ENCODE assay signal across 10 mouse cellular contexts in genomic region chr6:125312171-125312570, GRCm38 (mm10). TPM values are rescaled to one million over a fixed set of nuclear protein-coding genes. Genes with fewer than 3 reads are reported as not detected.
DNase-seq lines count a peak whose midpoint lies in the region; ATAC-seq and TF ChIP-seq lines count a peak whose summit lies in the region.
"Had no signal": no experiment of that assay in that cellular context is flagged by ENCODE, and none has a peak within 500 bp of the region (broad histone marks: within the 10 kb centered on the region; RNA-seq: fewer than 3 reads in every experiment).

No protein-coding gene starts in this region.

- WGBS in heart, embryonic 12.5 days, result 73% methylated on average over 9 of the region's 9 CpGs
- 86% methylated on average over 9 of the region's 9 CpGs for WGBS in midbrain, embryonic 13.5 days
- 82% methylated on average over 9 of the region's 9 CpGs for WGBS in midbrain, postnatal 0 days
- WGBS in limb, embryonic 13.5 days, result 83% methylated on average over 9 of the region's 9 CpGs
- 81% methylated on average over 9 of the region's 9 CpGs for WGBS in stomach, embryonic 15.5 days

- H3K9ac ChIP-seq in heart, embryonic 12.5 days, result peak overlapping the region; percentile 92
- H3K9ac ChIP-seq in midbrain, embryonic 13.5 days (replicated peaks), result no peak overlapping the region; the same call in 1 of the 2 replicates
- no peak overlapping the region for H3K9ac ChIP-seq in midbrain, postnatal 0 days (replicated peaks; ENCODE audit: low read length, poor library complexity, severe bottlenecking)
- peak overlapping the region; percentile 82 for H3K9ac ChIP-seq in limb, embryonic 13.5 days
- H3K9ac ChIP-seq in stomach, embryonic 15.5 days, result no peak overlapping the region; the same call in 1 of the 2 replicates

- H3K27me3 ChIP-seq in heart, embryonic 12.5 days (replicated peaks), result no peaks in the 10 kb centered on the region
- H3K27me3 ChIP-seq in midbrain, embryonic 13.5 days, result no peaks in the 10 kb centered on the region
- no peaks in the 10 kb centered on the region for H3K27me3 ChIP-seq in midbrain, postnatal 0 days (ENCODE audit: insufficient read depth, low read length)
- H3K27me3 ChIP-seq in limb, embryonic 13.5 days, result no peaks in the 10 kb centered on the region
- no peaks in the 10 kb centered on the region for H3K27me3 ChIP-seq in stomach, embryonic 15.5 days (replicated peaks)

- no peak for DNase-seq in heart, adult 18-20 months
- no peak for DNase-seq in midbrain, postnatal 0 days (ENCODE audit: low spot score)
- DNase-seq in gastrocnemius, adult 8-10 months (ENCODE audit: low spot score in 2 of 2), result no peak

- H3K4me2 ChIP-seq in heart, embryonic 12.5 days, result peak overlapping the region; percentile 81
- H3K4me2 ChIP-seq in midbrain, embryonic 13.5 days (replicated peaks), result peak overlapping the region; percentile 64
- H3K4me2 ChIP-seq in midbrain, postnatal 0 days (ENCODE audit: low read depth, low read length, poor library complexity, severe bottlenecking), result no peak overlapping the region; the same call in 1 of the 2 replicates
- peak overlapping the region; percentile 82 for H3K4me2 ChIP-seq in limb, embryonic 13.5 days (replicated peaks)
- H3K4me2 ChIP-seq in stomach, embryonic 15.5 days, result peak overlapping the region; percentile 81

- peaks cover 39% of the 10 kb centered on the region for H3K36me3 ChIP-seq in heart, embryonic 12.5 days
- peaks cover 2% of the 10 kb centered on the region; the same call in 1 of the 2 replicates for H3K36me3 ChIP-seq in midbrain, embryonic 13.5 days
- no peaks in the 10 kb centered on the region for H3K36me3 ChIP-seq in midbrain, postnatal 0 days (ENCODE audit: insufficient read depth, low read length)
- peaks cover 29% of the 10 kb centered on the region for H3K36me3 ChIP-seq in limb, embryonic 13.5 days
- H3K36me3 ChIP-seq in stomach, embryonic 15.5 days, result peaks cover 16% of the 10 kb centered on the region

- no peaks in the 10 kb centered on the region for H3K9me3 ChIP-seq in heart, embryonic 12.5 days (replicated peaks)
- H3K9me3 ChIP-seq in midbrain, embryonic 13.5 days, result no peaks in the 10 kb centered on the region
- no peaks in the 10 kb centered on the region for H3K9me3 ChIP-seq in midbrain, postnatal 0 days (ENCODE audit: low read length)
- no peaks in the 10 kb centered on the region for H3K9me3 ChIP-seq in limb, embryonic 13.5 days
- H3K9me3 ChIP-seq in stomach, embryonic 15.5 days, result no peaks in the 10 kb centered on the region

- no peak overlapping the region for H3K27ac ChIP-seq in heart, embryonic 12.5 days (ENCODE audit: poor library complexity, severe bottlenecking)
- no peak overlapping the region for H3K27ac ChIP-seq in midbrain, embryonic 13.5 days
- no peak overlapping the region for H3K27ac ChIP-seq in midbrain, postnatal 0 days (ENCODE audit: low read depth, low read length)
- H3K27ac ChIP-seq in limb, embryonic 13.5 days, result no peak overlapping the region
- H3K27ac ChIP-seq in stomach, embryonic 15.5 days, result no peak overlapping the region

- H3K4me3 ChIP-seq in heart, embryonic 12.5 days, result peak overlapping the region; percentile 66
- H3K4me3 ChIP-seq in midbrain, embryonic 13.5 days (replicated peaks), result 0 out of 2 replicates have a peak overlapping the region, but pooled peaks have one; percentile 35
- H3K4me3 ChIP-seq in midbrain, postnatal 0 days (ENCODE audit: low read depth, low read length), result no peak overlapping the region
- H3K4me3 ChIP-seq in limb, embryonic 13.5 days, result peak overlapping the region; percentile 57
- H3K4me3 ChIP-seq in stomach, embryonic 15.5 days (replicated peaks), result peak overlapping the region; percentile 66

- peaks cover 36% of the 10 kb centered on the region for H3K4me1 ChIP-seq in heart, embryonic 12.5 days (replicated peaks)
- H3K4me1 ChIP-seq in midbrain, embryonic 13.5 days (replicated peaks), result peaks cover 27% of the 10 kb centered on the region
- peaks cover 8% of the 10 kb centered on the region; the same call in 1 of the 2 replicates for H3K4me1 ChIP-seq in midbrain, postnatal 0 days (ENCODE audit: insufficient read depth, low read length)
- peaks cover 50% of the 10 kb centered on the region for H3K4me1 ChIP-seq in limb, embryonic 13.5 days
- peaks cover 19% of the 10 kb centered on the region for H3K4me1 ChIP-seq in stomach, embryonic 15.5 days

- ATAC-seq in heart, embryonic 12.5 days (ENCODE audit: insufficient number of reproducible peaks, low FRiP score), result no peak
- no peak for ATAC-seq in midbrain, embryonic 13.5 days
- ATAC-seq in midbrain, postnatal 0 days (ENCODE audit: low FRiP score), result no peak
- no peak for ATAC-seq in limb, embryonic 13.5 days (ENCODE audit: low FRiP score, low read depth)
- ATAC-seq in stomach, embryonic 15.5 days (ENCODE audit: insufficient read depth, low FRiP score, low read depth), result no peak
- no peak for ATAC-seq in cerebellum, adult (ENCODE audit: insufficient number of reproducible peaks, low FRiP score, low TSS enrichment)
- ATAC-seq: CD4-positive, CD25-positive, alpha-beta regulatory T cell, adult 4 months had no signal

- TF ChIP-seq CTCF in midbrain, postnatal 0 days (IDR thresholded peaks at IDR 0.05), result no peak

RNA-seq across cellular contexts. Expression of gene Ltbr, which starts 1.5 kb away (rescaled TPM):
- polyA plus RNA-seq in heart, embryonic 12.5 days (2016; fragmentation: Nextera tagmentation; extraction: Ambion mirVana), result 40.9 and 41.2 TPM in 2 replicates
- 10 to 100 TPM; 25.0 to 28.7 TPM for total RNA-seq in heart, adult 18-20 months (2021)
- polyA plus RNA-seq in midbrain, embryonic 13.5 days (2015; fragmentation: Nextera tagmentation; extraction: Ambion mirVana), result 11.3 and 13.3 TPM in 2 replicates
- total RNA-seq in midbrain, postnatal 0 days (2014; rRNA removed), result 24.4 TPM in 2 replicates
- 14.5 and 15.7 TPM in 2 replicates for polyA plus RNA-seq in midbrain, postnatal 0 days (2015; fragmentation: Nextera tagmentation; extraction: Ambion mirVana)
- polyA plus RNA-seq in limb, embryonic 13.5 days (2015; fragmentation: Nextera tagmentation; extraction: Ambion mirVana), result 45.1 and 46.2 TPM in 2 replicates
- 62.7 and 64.5 TPM in 2 replicates for polyA plus RNA-seq in stomach, embryonic 15.5 days (2015; fragmentation: Nextera tagmentation; extraction: Ambion mirVana)
- total RNA-seq in gastrocnemius, adult 8-10 months (2022), result 10 to 100 TPM; 14.7 to 19.7 (median 19.3) TPM

RNA-seq across cellular contexts. Expression of gene Scnn1a, which starts 8.3 kb away (rescaled TPM):
- polyA plus RNA-seq in heart, embryonic 12.5 days (2016; fragmentation: Nextera tagmentation; extraction: Ambion mirVana), result 0.70 and 0.80 TPM in 2 replicates
- 1 to 10 TPM in 1 of 2 experiments, under 1 TPM in 1; 0.47 to 1.3 TPM for total RNA-seq in heart, adult 18-20 months (2021)
- polyA plus RNA-seq in midbrain, embryonic 13.5 days (2015; fragmentation: Nextera tagmentation; extraction: Ambion mirVana), result 0.39 and 0.46 TPM in 2 replicates
- total RNA-seq in midbrain, postnatal 0 days (2014; rRNA removed), result 1.5 and 1.8 TPM in 2 replicates
- 1.8 TPM in 2 replicates for polyA plus RNA-seq in midbrain, postnatal 0 days (2015; fragmentation: Nextera tagmentation; extraction: Ambion mirVana)
- polyA plus RNA-seq in limb, embryonic 13.5 days (2015; fragmentation: Nextera tagmentation; extraction: Ambion mirVana), result 1.1 and 1.4 TPM in 2 replicates
- 3.1 and 3.8 TPM in 2 replicates for polyA plus RNA-seq in stomach, embryonic 15.5 days (2015; fragmentation: Nextera tagmentation; extraction: Ambion mirVana)
- total RNA-seq in gastrocnemius, adult 8-10 months (2022), result under 1 TPM; 0.17 to 0.19 (median 0.17) TPM
- polyA plus RNA-seq: CD4-positive, CD25-positive, alpha-beta regulatory T cell, adult 4 months had no signal

RNA-seq across cellular contexts. Expression of gene Tuba3a, which starts 26.3 kb away (rescaled TPM):
- polyA plus RNA-seq in heart, embryonic 12.5 days (2016; fragmentation: Nextera tagmentation; extraction: Ambion mirVana), result not detected in 2 replicates
- not detected for total RNA-seq in heart, adult 18-20 months (2021)
- 0.11 TPM in 1 of 2 replicates, not detected in the other for polyA plus RNA-seq in midbrain, embryonic 13.5 days (2015; fragmentation: Nextera tagmentation; extraction: Ambion mirVana)
- not detected in 2 replicates for total RNA-seq in midbrain, postnatal 0 days (2014; rRNA removed)
- not detected in 2 replicates for polyA plus RNA-seq in midbrain, postnatal 0 days (2015; fragmentation: Nextera tagmentation; extraction: Ambion mirVana)
- 0.80 and 0.91 TPM in 2 replicates for polyA plus RNA-seq in limb, embryonic 13.5 days (2015; fragmentation: Nextera tagmentation; extraction: Ambion mirVana)
- 0.12 TPM in 2 replicates for polyA plus RNA-seq in stomach, embryonic 15.5 days (2015; fragmentation: Nextera tagmentation; extraction: Ambion mirVana)
- not detected for total RNA-seq in gastrocnemius, adult 8-10 months (2022)
- total RNA-seq: megakaryocyte, adult 5-6 weeks had no signal

RNA-seq across cellular contexts. Expression of gene Tnfrsf1a, which starts 37.0 kb away (rescaled TPM):
- 37.2 and 37.9 TPM in 2 replicates for polyA plus RNA-seq in heart, embryonic 12.5 days (2016; fragmentation: Nextera tagmentation; extraction: Ambion mirVana)
- total RNA-seq in heart, adult 18-20 months (2021), result 10 to 100 TPM; 47.5 to 50.8 TPM
- 10.2 and 12.1 TPM in 2 replicates for polyA plus RNA-seq in midbrain, embryonic 13.5 days (2015; fragmentation: Nextera tagmentation; extraction: Ambion mirVana)
- total RNA-seq in midbrain, postnatal 0 days (2014; rRNA removed), result 9.2 and 15.9 TPM in 2 replicates
- 10.4 and 12.9 TPM in 2 replicates for polyA plus RNA-seq in midbrain, postnatal 0 days (2015; fragmentation: Nextera tagmentation; extraction: Ambion mirVana)
- polyA plus RNA-seq in limb, embryonic 13.5 days (2015; fragmentation: Nextera tagmentation; extraction: Ambion mirVana), result 68.7 and 71.4 TPM in 2 replicates
- polyA plus RNA-seq in stomach, embryonic 15.5 days (2015; fragmentation: Nextera tagmentation; extraction: Ambion mirVana), result 67.6 and 69.5 TPM in 2 replicates
- 10 to 100 TPM; 13.1 to 22.3 (median 16.3) TPM for total RNA-seq in gastrocnemius, adult 8-10 months (2022)

Comparison
In these comparisons a context has a peak if more than half of its experiments do, and no peak if none do; other contexts are left out.
1. H3K9ac ChIP-seq: peak in heart, embryonic 12.5 days (single experiment) and limb, embryonic 13.5 days (single experiment); none in midbrain, embryonic 13.5 days (single experiment), midbrain, postnatal 0 days (single experiment) and stomach, embryonic 15.5 days (single experiment).